ENCODE assay signal across 1 mouse cellular context in the genomic region with DNA sequence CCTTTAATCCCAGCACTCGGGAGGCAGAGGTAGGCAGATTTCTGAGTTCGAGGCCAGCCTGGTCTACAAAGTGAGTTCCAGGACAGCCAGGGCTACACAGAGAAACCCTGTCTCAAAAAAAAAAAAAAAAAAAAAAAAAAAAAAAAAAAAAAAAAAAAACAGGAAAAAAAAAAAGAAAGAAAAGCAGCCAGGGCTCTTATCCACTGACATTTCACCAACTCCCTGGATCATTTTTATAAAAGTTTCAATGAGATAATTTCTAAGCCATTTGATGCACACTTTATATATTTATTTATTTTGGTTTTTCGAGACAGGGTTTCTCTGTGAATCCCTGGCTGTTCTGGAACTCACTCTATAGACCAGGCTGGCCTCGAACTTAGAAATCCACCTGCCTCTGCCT. TPM values are rescaled to one million over a fixed set of nuclear protein-coding genes. Genes with fewer than 3 reads are reported as not detected.
"Had no signal": no experiment of that assay in that cellular context is flagged by ENCODE, and none has a peak within 500 bp of the region (broad histone marks: within the 10 kb centered on the region; RNA-seq: fewer than 3 reads in every experiment).

No protein-coding gene starts in this region.

RNA-seq across cellular contexts. Expression of a gene that starts 58.6 kb away (rescaled TPM):
- total RNA-seq: megakaryocyte, adult 5-6 weeks had no signal
